Mouse (Mus musculus) olfactory bulb, adult 2 months (tissue): ENCODE results near the gene Asrgl1.

ENCODE experiments used
- CTCF ChIP-seq: fragments of 200-500 bp; IDR thresholded peaks from 2 replicates; pipeline ENCODE4 v1.5.1; 2012; ENCODE audit warnings: low read depth, mild to moderate bottlenecking, low read length, moderate library complexity; ENCODE audit not compliant: insufficient read depth
- POLR2A ChIP-seq: fragments of 200-500 bp; IDR thresholded peaks from 2 replicates; pipeline ENCODE4 v1.6.1; 2012; ENCODE audit warnings: mild to moderate bottlenecking, low read depth, low read length, moderate library complexity; ENCODE audit not compliant: insufficient read depth

DNA sequence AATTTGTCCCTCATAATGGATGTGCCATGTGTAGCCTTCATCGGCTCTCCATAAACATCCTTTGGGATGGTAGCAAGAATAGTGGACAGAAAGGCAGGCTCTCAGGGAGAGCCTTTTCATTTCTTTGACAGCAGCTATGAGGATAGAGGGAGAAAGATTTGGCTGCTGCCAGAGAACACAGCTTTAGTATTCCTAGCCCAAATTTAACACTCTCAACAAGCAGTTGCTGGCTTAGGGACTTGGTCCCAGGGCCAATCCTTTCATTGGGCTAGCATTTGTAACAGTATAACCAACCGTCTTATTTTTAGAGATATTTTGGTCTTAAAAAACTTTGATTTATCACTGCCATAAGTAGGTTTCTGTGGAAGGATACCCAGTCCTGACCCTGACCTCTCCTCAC lies 7.8 kb upstream of the Asrgl1 start:
- TF ChIP-seq CTCF (no peak), POLR2A (no peak)
